In genomic region chr11:5245431-5245830, GRCm38 (mm10) we compare ENCODE assay signal across 18 mouse cellular contexts. TPM values are rescaled to one million over a fixed set of nuclear protein-coding genes. Genes with fewer than 3 reads are reported as not detected.
A peak's percentile ranks its signal among the peaks of the same experiment; 100 is the strongest.
DNase-seq lines count a peak whose midpoint lies in the region; ATAC-seq and TF ChIP-seq lines count a peak whose summit lies in the region.
"Had no signal": no experiment of that assay in that cellular context is flagged by ENCODE, and none has a peak within 500 bp of the region (broad histone marks: within the 10 kb centered on the region; RNA-seq: fewer than 3 reads in every experiment).

No protein-coding gene starts in this region.

- H3K9me3 ChIP-seq in kidney, postnatal 0 days (replicated peaks; ENCODE audit: low read length), result no peaks in the 10 kb centered on the region
- H3K9me3 ChIP-seq in embryonic facial prominence, embryonic 10.5 days, result no peaks in the 10 kb centered on the region
- no peaks in the 10 kb centered on the region for H3K9me3 ChIP-seq in limb, embryonic 14.5 days (ENCODE audit: control insufficient read depth, low read length)
- H3K9me3 ChIP-seq: forebrain, embryonic 12.5 days; G1E; neural tube, embryonic 13.5 days had no signal

- H3K4me1 ChIP-seq in kidney, postnatal 0 days (replicated peaks; ENCODE audit: insufficient read depth, low read length), result peaks cover 24% of the 10 kb centered on the region
- peaks cover 45% of the 10 kb centered on the region for H3K4me1 ChIP-seq in embryonic facial prominence, embryonic 10.5 days
- H3K4me1 ChIP-seq in limb, embryonic 14.5 days (ENCODE audit: control insufficient read depth, insufficient read depth, low read length), result peaks cover 27% of the 10 kb centered on the region

- no peak for ATAC-seq in kidney, postnatal 0 days (replicated peaks; ENCODE audit: low FRiP score, low read depth)
- ATAC-seq in limb, embryonic 14.5 days (ENCODE audit: low FRiP score, low read depth), result no peak
- ATAC-seq: hindbrain, embryonic 16.5 days had no signal

- intact Hi-C loops in gastrocnemius, adult 2 months (cut with DNase I), result no loop called here

- no peak for TF ChIP-seq POLR2A in limb, embryonic 14.5 days (IDR thresholded peaks at IDR 0.05; ENCODE audit: borderline replicate concordance, extremely low read depth, insufficient read depth, insufficient read length)

- H3K4me2 ChIP-seq in kidney, postnatal 0 days (ENCODE audit: low read length), result no peak overlapping the region
- 0 out of 2 replicates have a peak overlapping the region, but pooled peaks have one; percentile 49 for H3K4me2 ChIP-seq in limb, embryonic 14.5 days (replicated peaks; ENCODE audit: low read depth, low read length, severe bottlenecking)
- H3K4me2 ChIP-seq: forebrain, embryonic 12.5 days; neural tube, embryonic 13.5 days had no signal

- H3K27me3 ChIP-seq in kidney, postnatal 0 days (ENCODE audit: insufficient read depth, low read length), result no peaks in the 10 kb centered on the region
- H3K27me3 ChIP-seq in embryonic facial prominence, embryonic 10.5 days (replicated peaks; ENCODE audit: low read depth, poor library complexity, severe bottlenecking), result no peaks in the 10 kb centered on the region
- H3K27me3 ChIP-seq in limb, embryonic 14.5 days (ENCODE audit: control insufficient read depth, insufficient read depth, low read length), result no peaks in the 10 kb centered on the region
- H3K27me3 ChIP-seq: forebrain, embryonic 12.5 days; neural tube, embryonic 13.5 days had no signal

- TF ChIP-seq CTCF in gastrocnemius, adult 2 months (IDR thresholded peaks at IDR 0.05), result no peak
- TF ChIP-seq CTCF in kidney, postnatal 0 days (IDR thresholded peaks at IDR 0.05; ENCODE audit: low read depth), result no peak

- H3K27ac ChIP-seq in gastrocnemius, adult 2 months, result peak overlapping the region; percentile 85
- H3K27ac ChIP-seq in kidney, postnatal 0 days, result peak overlapping the region; percentile 47
- peak overlapping the region; percentile 81 for H3K27ac ChIP-seq in embryonic facial prominence, embryonic 10.5 days (replicated peaks)
- 0 out of 2 replicates have a peak overlapping the region, but pooled peaks have one; percentile 74 for H3K27ac ChIP-seq in limb, embryonic 14.5 days (replicated peaks; ENCODE audit: low read depth, low read length)

- no peak overlapping the region for H3K9ac ChIP-seq in kidney, postnatal 0 days (ENCODE audit: low read depth, low read length)
- H3K9ac ChIP-seq in limb, embryonic 14.5 days (ENCODE audit: low read depth, low read length, severe bottlenecking), result no peak overlapping the region
- H3K9ac ChIP-seq: forebrain, embryonic 12.5 days; neural tube, embryonic 13.5 days had no signal

- peak; percentile 23 for DNase-seq in gastrocnemius, adult 2 months
- no peak for DNase-seq in gastrocnemius, adult 8-10 months (ENCODE audit: low spot score in 2 of 2)
- DNase-seq in kidney, postnatal 0 days (ENCODE audit: low spot score), result no peak
- DNase-seq in kidney, postnatal 10 days, result no peak
- DNase-seq in embryonic facial prominence, embryonic 10.5 days (ENCODE audit: low spot score), result no peak
- DNase-seq in limb, embryonic 14.5 days (ENCODE audit: low spot score), result no peak
- DNase-seq in embryo, embryonic 10 days (ENCODE audit: low spot score), result no peak
- no peak for DNase-seq in T-cell, adult 2 months (ENCODE audit: low spot score)
- DNase-seq: B cell, adult 2 months; cerebellum, adult 11-12 months; gastrocnemius, postnatal 36 days; kidney, postnatal 14 days; layer of hippocampus, postnatal 36 days; thymus, postnatal 36 days had no signal

- WGBS in kidney, postnatal 0 days, result 70% methylated on average over 7 of the region's 7 CpGs
- WGBS in embryonic facial prominence, embryonic 10.5 days, result 87% methylated on average over 7 of the region's 7 CpGs
- 76% methylated on average over 7 of the region's 7 CpGs for WGBS in limb, embryonic 14.5 days

- no peak overlapping the region; the same call in 1 of the 2 replicates for H3K4me3 ChIP-seq in gastrocnemius, adult 2 months
- no peak overlapping the region for H3K4me3 ChIP-seq in kidney, postnatal 0 days (replicated peaks; ENCODE audit: low read depth, low read length)
- no peak overlapping the region for H3K4me3 ChIP-seq in embryonic facial prominence, embryonic 10.5 days
- no peak overlapping the region for H3K4me3 ChIP-seq in limb, embryonic 14.5 days (replicated peaks; ENCODE audit: low read length)
- H3K4me3 ChIP-seq: forebrain, embryonic 12.5 days; neural tube, embryonic 13.5 days had no signal

- 0 out of 2 replicates have a peak, but pooled peaks cover 4% of the 10 kb centered on the region for H3K36me3 ChIP-seq in kidney, postnatal 0 days (ENCODE audit: insufficient read depth, low read length)
- peaks cover 18% of the 10 kb centered on the region for H3K36me3 ChIP-seq in embryonic facial prominence, embryonic 10.5 days (replicated peaks)
- H3K36me3 ChIP-seq in limb, embryonic 14.5 days (ENCODE audit: control insufficient read depth, insufficient read depth, low read length), result peaks cover 15% of the 10 kb centered on the region
- H3K36me3 ChIP-seq: G1E had no signal

RNA-seq across cellular contexts. Expression of gene Kremen1, which starts 15.9 kb away (rescaled TPM):
- total RNA-seq in gastrocnemius, adult 2 months (2021), result 10 to 100 TPM; 39.4 to 58.7 TPM
- total RNA-seq in gastrocnemius, adult 8-10 months (2022), result 10 to 100 TPM; 41.4 to 55.8 (median 48.8) TPM
- polyA plus RNA-seq in kidney, postnatal 0 days (2015; fragmentation: Nextera tagmentation; extraction: Ambion mirVana), result 18.3 and 20.0 TPM in 2 replicates
- 16.5 and 17.3 TPM in 2 replicates for polyA plus RNA-seq in embryonic facial prominence, embryonic 10.5 days (2016; fragmentation: Nextera tagmentation; extraction: Ambion mirVana)
- polyA plus RNA-seq in limb, embryonic 14.5 days (2012; rRNA removed), result 30.9 and 36.8 TPM in 2 replicates
- polyA plus RNA-seq in limb, embryonic 14.5 days (2014; fragmentation: Nextera tagmentation; extraction: Ambion mirVana), result 20.8 and 23.7 TPM in 2 replicates
